ENCODE assay signal across 16 mouse cellular contexts in genomic region chr6:100482572-100482971, GRCm38 (mm10).
DNase-seq lines count a peak whose midpoint lies in the region; ATAC-seq and TF ChIP-seq lines count a peak whose summit lies in the region.
"Had no signal": no experiment of that assay in that cellular context is flagged by ENCODE, and none has a peak within 500 bp of the region (broad histone marks: within the 10 kb centered on the region; RNA-seq: fewer than 3 reads in every experiment).

No protein-coding gene starts in this region.

- peaks cover 36% of the 10 kb centered on the region for H3K4me1 ChIP-seq in heart, embryonic 15.5 days (replicated peaks)
- peaks cover 15% of the 10 kb centered on the region for H3K4me1 ChIP-seq in lung, embryonic 14.5 days (ENCODE audit: insufficient read depth)
- no peaks in the 10 kb centered on the region; the same call in 1 of the 2 replicates for H3K4me1 ChIP-seq in lung, adult 2 months (ENCODE audit: control insufficient read depth, insufficient read depth, low read length)
- H3K4me1 ChIP-seq: forebrain, embryonic 13.5 days; midbrain, embryonic 15.5 days had no signal

- H3K9ac ChIP-seq in heart, embryonic 15.5 days: no peak overlapping the region
- H3K9ac ChIP-seq in lung, embryonic 14.5 days: no peak overlapping the region
- H3K9ac ChIP-seq: forebrain, embryonic 13.5 days; hindbrain, embryonic 14.5 days; limb, embryonic 13.5 days; midbrain, embryonic 15.5 days had no signal

- 36% methylated on average over 7 of the region's 7 CpGs for WGBS in heart, embryonic 15.5 days
- 27% methylated on average over 7 of the region's 7 CpGs for WGBS in lung, embryonic 14.5 days
- 47% methylated on average over 7 of the region's 7 CpGs for WGBS in lung, adult 2 months

- TF ChIP-seq POLR2A in lung, adult 2 months (IDR thresholded peaks at IDR 0.05; ENCODE audit: borderline replicate concordance, extremely low read depth, low read depth, low read length): no peak

- peak overlapping the region; percentile 55 for H3K4me2 ChIP-seq in heart, embryonic 15.5 days
- H3K4me2 ChIP-seq in lung, embryonic 14.5 days: 0 out of 2 replicates have a peak overlapping the region, but pooled peaks have one; percentile 35
- H3K4me2 ChIP-seq: forebrain, embryonic 13.5 days; hindbrain, embryonic 14.5 days; midbrain, embryonic 15.5 days had no signal

- H3K27ac ChIP-seq in heart, embryonic 15.5 days: no peak overlapping the region
- no peak overlapping the region for H3K27ac ChIP-seq in lung, embryonic 14.5 days (ENCODE audit: low read depth)
- H3K27ac ChIP-seq: forebrain, embryonic 13.5 days; hindbrain, embryonic 14.5 days; layer of hippocampus, adult 2 months; left cerebral cortex, adult 2 months; limb, embryonic 13.5 days; midbrain, embryonic 15.5 days had no signal

- peaks cover 15% of the 10 kb centered on the region for H3K27me3 ChIP-seq in heart, embryonic 15.5 days
- H3K27me3 ChIP-seq in lung, embryonic 14.5 days (ENCODE audit: insufficient read depth, low read length): no peaks in the 10 kb centered on the region
- H3K27me3 ChIP-seq: limb, embryonic 13.5 days had no signal

- no peaks in the 10 kb centered on the region for H3K36me3 ChIP-seq in heart, embryonic 15.5 days
- no peaks in the 10 kb centered on the region for H3K36me3 ChIP-seq in lung, embryonic 14.5 days (ENCODE audit: insufficient read depth)
- H3K36me3 ChIP-seq: limb, embryonic 13.5 days; midbrain, embryonic 15.5 days had no signal

- ATAC-seq in heart, embryonic 15.5 days (replicated peaks; ENCODE audit: insufficient number of reproducible peaks, insufficient read depth, low FRiP score, low read depth): no peak
- ATAC-seq in lung, embryonic 14.5 days (ENCODE audit: insufficient read depth): no peak
- ATAC-seq: forebrain, embryonic 13.5 days; midbrain, embryonic 15.5 days had no signal

- H3K4me3 ChIP-seq in heart, embryonic 15.5 days: no peak overlapping the region
- no peak overlapping the region for H3K4me3 ChIP-seq in lung, embryonic 14.5 days (ENCODE audit: low read depth, low read length)
- no peak overlapping the region for H3K4me3 ChIP-seq in lung, adult 2 months (replicated peaks; ENCODE audit: extremely low read depth, low read depth, low read length)
- H3K4me3 ChIP-seq: forebrain, embryonic 13.5 days; layer of hippocampus, adult 2 months; left cerebral cortex, adult 2 months; limb, embryonic 13.5 days; midbrain, embryonic 15.5 days had no signal

- TF ChIP-seq CTCF in lung, embryonic 14.5 days (IDR thresholded peaks at IDR 0.05; ENCODE audit: low read depth): no peak
- TF ChIP-seq CTCF in lung, adult 2 months (IDR thresholded peaks at IDR 0.05; ENCODE audit: insufficient read depth, low read length): no peak

- 0 out of 2 replicates have a peak, but pooled peaks cover 6% of the 10 kb centered on the region for H3K9me3 ChIP-seq in heart, embryonic 15.5 days (replicated peaks)
- H3K9me3 ChIP-seq in lung, embryonic 14.5 days (ENCODE audit: low read depth, low read length): peaks cover 6% of the 10 kb centered on the region; the same call in 1 of the 2 replicates

- no peak for DNase-seq in heart, adult 11 months
- peak; percentile 19 for DNase-seq in lung, embryonic 14.5 days
- DNase-seq in lung, adult 2 months: no peak
- DNase-seq in ZHBTc4 (ENCODE audit: low read depth, low spot score): peak; percentile 83
- DNase-seq in ovary, adult 18-20 months (ENCODE audit: low spot score): no peak
- no peak for DNase-seq in c-Kit-positive CD71-positive TER-119-positive erythroid progenitor cells, embryonic 14.5 days (ENCODE audit: low spot score)
- DNase-seq: cerebellum, adult 11 months; lung, adult 18-20 months; right cerebral cortex, postnatal 14 days had no signal

Comparison
In these comparisons a context has a peak if more than half of its experiments do, and no peak if none do; other contexts are left out.
1. DNase-seq: peak in lung, embryonic 14.5 days (single experiment) and ZHBTc4 (single experiment); none in heart, adult 11 months (single experiment), lung, adult 2 months (single experiment), ovary, adult 18-20 months (single experiment) and c-Kit-positive CD71-positive TER-119-positive erythroid progenitor cells, embryonic 14.5 days (single experiment).